Mouse (Mus musculus) spleen, adult 2 months (tissue): ENCODE measurements around the gene Mrrf.

ENCODE experiments used
- CTCF ChIP-seq: fragments of 200-500 bp; IDR thresholded peaks from 2 replicates; pipeline ENCODE4 v1.5.1; 2011; ENCODE audit warnings: mild to moderate bottlenecking, inconsistent platforms; ENCODE audit not compliant: insufficient read depth, insufficient read length, insufficient replicate concordance; ENCODE audit errors: extremely low read depth
- POLR2A ChIP-seq: fragments of 200-500 bp; IDR thresholded peaks from 2 replicates; pipeline ENCODE4 v1.6.1; 2011; ENCODE audit warnings: low read depth, low read length, inconsistent platforms

- TF ChIP-seq CTCF (no peak), POLR2A (no peak)
Measured at GRCm38 (mm10) chr2:36238951-36239350, 102.8 kb downstream of the Mrrf start.
